Mouse (Mus musculus) midbrain, embryonic 13.5 days (tissue): ENCODE measurements around the gene Sec16a. TPM values are rescaled to one million over a fixed set of nuclear protein-coding genes. Genes with fewer than 3 reads are reported as not detected.

Experiments used
- ATAC-seq: fragments of 200-750 bp; cut with Nextera tagmentation; 2 replicates; pipeline ENCODE4 v1.8.0; 2017; ENCODE audit warnings: mild to moderate bottlenecking, moderate TSS enrichment, moderate library complexity
- H3K27ac ChIP-seq: fragments of 300-500 bp; sonication (generic); 2 replicates; pipeline ENCODE4 v1.5.1; 2015; ENCODE audit warnings: inconsistent platforms, mild to moderate bottlenecking, moderate library complexity
- H3K27me3 ChIP-seq: fragments of 300-500 bp; sonication (generic); 2 replicates; pipeline ENCODE4 v1.6.1; 2015; ENCODE audit warnings: mild to moderate bottlenecking, inconsistent platforms
- H3K36me3 ChIP-seq: fragments of 300-500 bp; sonication (generic); 2 replicates; pipeline ENCODE4 v1.6.1; 2015; ENCODE audit warnings: mild to moderate bottlenecking, inconsistent platforms
- H3K4me1 ChIP-seq: fragments of 300-500 bp; sonication (generic); replicated peaks from 2 replicates; pipeline ENCODE4 v1.6.1; 2015; ENCODE audit warnings: inconsistent platforms
- H3K4me2 ChIP-seq: fragments of 300-500 bp; sonication (generic); replicated peaks from 2 replicates; pipeline ENCODE4 v1.6.1; 2015; ENCODE audit warnings: moderate library complexity, mild to moderate bottlenecking, inconsistent platforms
- H3K4me3 ChIP-seq: fragments of 300-500 bp; sonication (generic); replicated peaks from 2 replicates; pipeline ENCODE4 v1.5.1; 2015; ENCODE audit warnings: mild to moderate bottlenecking, inconsistent platforms
- H3K9ac ChIP-seq: fragments of 300-500 bp; sonication (generic); replicated peaks from 2 replicates; pipeline ENCODE4 v1.6.1; 2015; ENCODE audit warnings: mild to moderate bottlenecking, inconsistent platforms
- H3K9me3 ChIP-seq: fragments of 300-500 bp; sonication (generic); 2 replicates; pipeline ENCODE4 v1.6.1; 2016; ENCODE audit warnings: mild to moderate bottlenecking, inconsistent platforms
- WGBS: fragments of 180-500 bp; shearing (Covaris S2); methylation state at CpG from one replicate; pipeline ENCODE4 v1.1.7; 2015; 5-methylcytosine and 5-hydroxymethylcytosine counted together
- polyA plus RNA-seq: library from polyadenylated mRNA; unstranded; fragments of >200 nt; fragmentation: Nextera tagmentation; extraction: Ambion mirVana; gene quantifications from 2 replicates; pipeline ENCODE4 v1.2.1, GENCODE M21; 2015

The Sec16a gene
- polyA plus RNA-seq, 1 experiment from 2014 or later: 22.8 TPM

- no peak for ATAC-seq
- no peak overlapping the region for H3K27ac ChIP-seq
- H3K4me1 ChIP-seq: 0 out of 2 replicates have a peak, but pooled peaks cover 2% of the 10 kb centered on the region
- no peak overlapping the region for H3K4me2 ChIP-seq
- WGBS: 91% methylated on average over 5 of the region's 5 CpGs
- H3K36me3 ChIP-seq: peaks cover 96% of the 10 kb centered on the region
- H3K9ac ChIP-seq: no peak overlapping the region
- H3K9me3 ChIP-seq: no peaks in the 10 kb centered on the region
- no peaks in the 10 kb centered on the region for H3K27me3 ChIP-seq
- H3K4me3 ChIP-seq: no peak overlapping the region
Measured at GRCm38 (mm10) chr2:26429851-26430250, 15.2 kb downstream of the Sec16a start.

GRCm38 (mm10) chr2:26424541-26424940, 20.5 kb downstream of the Sec16a start:
- H3K4me1 ChIP-seq: no peaks in the 10 kb centered on the region
- H3K4me2 ChIP-seq: no peak overlapping the region
- no peak overlapping the region for H3K9ac ChIP-seq
- no peak overlapping the region for H3K4me3 ChIP-seq
- ATAC-seq: no peak
- WGBS: 94% methylated on average over 2 of the region's 2 CpGs
- H3K36me3 ChIP-seq: peaks cover 99% of the 10 kb centered on the region
- no peak overlapping the region for H3K27ac ChIP-seq
- H3K9me3 ChIP-seq: no peaks in the 10 kb centered on the region
- no peaks in the 10 kb centered on the region for H3K27me3 ChIP-seq

- Histone ChIP-seq H3K4me3 (no peak overlapping the region), H3K9ac (no peak overlapping the region), H3K36me3 (peaks cover 99% of the 10 kb centered on the region), H3K4me1 (no peaks in the 10 kb centered on the region), H3K4me2 (no peak overlapping the region), H3K27me3 (no peaks in the 10 kb centered on the region), H3K9me3 (no peaks in the 10 kb centered on the region), H3K27ac (no peak overlapping the region)
- 88% methylated on average over 1 of the region's 1 CpGs for WGBS
- ATAC-seq: no peak
Measured at GRCm38 (mm10) chr2:26423086-26423485, 21.9 kb downstream of the Sec16a start.

- H3K36me3 ChIP-seq: peaks cover 98% of the 10 kb centered on the region
- no peaks in the 10 kb centered on the region for H3K27me3 ChIP-seq
- 96% methylated on average over 2 of the region's 2 CpGs for whole genome bisulfite sequencing
- H3K4me3 ChIP-seq: no peak overlapping the region
- no peaks in the 10 kb centered on the region for H3K9me3 ChIP-seq
- H3K4me1 ChIP-seq: no peaks in the 10 kb centered on the region
- H3K9ac ChIP-seq: no peak overlapping the region
- no peak overlapping the region for H3K4me2 ChIP-seq
- H3K27ac ChIP-seq: no peak overlapping the region
- no peak for ATAC-seq
Measured at GRCm38 (mm10) chr2:26421969-26422368, 23.0 kb downstream of the Sec16a start.

- H3K4me1 ChIP-seq: no peaks in the 10 kb centered on the region
- no peaks in the 10 kb centered on the region for H3K27me3 ChIP-seq
- no peak overlapping the region for H3K27ac ChIP-seq
- peaks cover 98% of the 10 kb centered on the region for H3K36me3 ChIP-seq
- no peak for ATAC-seq
- H3K9ac ChIP-seq: no peak overlapping the region
- H3K9me3 ChIP-seq: no peaks in the 10 kb centered on the region
- no peak overlapping the region for H3K4me2 ChIP-seq
- WGBS: 89% methylated on average over 1 of the region's 1 CpGs
- no peak overlapping the region for H3K4me3 ChIP-seq
Measured at GRCm38 (mm10) chr2:26418120-26418519, 26.9 kb downstream of the Sec16a start.

GRCm38 (mm10) chr2:26417066-26417465, 27.9 kb downstream of the Sec16a start:
- Histone ChIP-seq H3K9me3 (no peaks in the 10 kb centered on the region), H3K36me3 (peaks cover 98% of the 10 kb centered on the region), H3K9ac (no peak overlapping the region), H3K27me3 (no peaks in the 10 kb centered on the region), H3K27ac (no peak overlapping the region), H3K4me1 (no peaks in the 10 kb centered on the region), H3K4me2 (no peak overlapping the region), H3K4me3 (no peak overlapping the region)
- ATAC-seq: no peak

- Histone ChIP-seq H3K4me1 (peaks cover 29% of the 10 kb centered on the region), H3K27ac (no peak overlapping the region), H3K9me3 (no peaks in the 10 kb centered on the region), H3K36me3 (peaks cover 54% of the 10 kb centered on the region), H3K9ac (no peak overlapping the region), H3K27me3 (no peaks in the 10 kb centered on the region), H3K4me2 (no peak overlapping the region), H3K4me3 (no peak overlapping the region)
- WGBS: 81% methylated on average over 4 of the region's 5 CpGs
- ATAC-seq: no peak
Measured at GRCm38 (mm10) chr2:26410931-26411411, 34.0 kb downstream of the Sec16a start.

- Histone ChIP-seq H3K4me3 (no peak overlapping the region), H3K27me3 (no peaks in the 10 kb centered on the region), H3K9ac (no peak overlapping the region), H3K4me1 (peaks cover 38% of the 10 kb centered on the region), H3K9me3 (no peaks in the 10 kb centered on the region), H3K4me2 (no peak overlapping the region), H3K27ac (no peak overlapping the region), H3K36me3 (peaks cover 45% of the 10 kb centered on the region)
- no peak for ATAC-seq
- WGBS: 74% methylated on average over 5 of the region's 5 CpGs
Measured at GRCm38 (mm10) chr2:26410091-26410490, 34.9 kb downstream of the Sec16a start.

- Histone ChIP-seq H3K27me3 (no peaks in the 10 kb centered on the region), H3K9me3 (no peaks in the 10 kb centered on the region), H3K9ac (peak overlapping the region; percentile 96), H3K27ac (no peak overlapping the region), H3K4me2 (peak overlapping the region; percentile 93), H3K4me1 (peaks cover 44% of the 10 kb centered on the region), H3K36me3 (peaks cover 39% of the 10 kb centered on the region), H3K4me3 (peak overlapping the region; percentile 97)
- WGBS: 61% methylated on average over 3 of the region's 3 CpGs
- peak; percentile 40 for ATAC-seq
Measured at GRCm38 (mm10) chr2:26409362-26409761, 35.7 kb downstream of the Sec16a start.

GRCm38 (mm10) chr2:26408515-26409356, 36.3 kb downstream of the Sec16a start, which contains the start of gene Inpp5e:
Gene Inpp5e, minus strand, starts transcription at chr2:26409203.
- Histone ChIP-seq H3K4me1 (peaks cover 44% of the 10 kb centered on the region), H3K4me2 (peak within 1 kb of the TSS; percentile 93), H3K27ac (peak within 1 kb of the TSS; percentile 81), H3K4me3 (peak within 1 kb of the TSS; percentile 97), H3K9ac (peak within 1 kb of the TSS; percentile 96), H3K36me3 (peaks cover 32% of the 10 kb centered on the region), H3K9me3 (no peaks in the 10 kb centered on the region), H3K27me3 (no peaks in the 10 kb centered on the region)
- WGBS: under 1% methylated on average over 57 of the region's 57 CpGs
- ATAC-seq: peak; percentile 96

GRCm38 (mm10) chr2:26403306-26403705, 41.7 kb downstream of the Sec16a start:
- Histone ChIP-seq H3K27ac (no peak overlapping the region), H3K4me1 (peaks cover 38% of the 10 kb centered on the region), H3K27me3 (no peaks in the 10 kb centered on the region), H3K9me3 (no peaks in the 10 kb centered on the region), H3K36me3 (peaks cover 46% of the 10 kb centered on the region), H3K4me3 (no peak overlapping the region), H3K9ac (no peak overlapping the region), H3K4me2 (no peak overlapping the region)
- 84% methylated on average over 8 of the region's 8 CpGs for WGBS
- ATAC-seq: no peak

- Histone ChIP-seq H3K27me3 (no peaks in the 10 kb centered on the region), H3K9me3 (no peaks in the 10 kb centered on the region), H3K4me2 (no peak overlapping the region), H3K4me3 (no peak overlapping the region), H3K4me1 (peaks cover 28% of the 10 kb centered on the region), H3K36me3 (peaks cover 55% of the 10 kb centered on the region), H3K9ac (no peak overlapping the region), H3K27ac (no peak overlapping the region)
- WGBS: 88% methylated on average over 1 of the region's 1 CpGs
- no peak for ATAC-seq
Measured at GRCm38 (mm10) chr2:26402265-26402664, 42.8 kb downstream of the Sec16a start.
